Mouse (Mus musculus) kidney, adult 2 months (tissue): ENCODE measurements at regions not wholly inside any gene's neighbourhood (a gene's known extent, or its start where the extent isn't known, plus 50 kb on each side); places are given as distances from the start of the nearest gene placed in this dataset.

ENCODE experiments used
- DNase-seq: peaks from one replicate; pipeline ENCODE4 v3.0.0; 2021
- H3K27ac ChIP-seq: fragments of 200-500 bp; 2 replicates; pipeline ENCODE4 v1.5.1; 2012; ENCODE audit warnings: low read depth, low read length, control low read depth, inconsistent platforms; ENCODE audit not compliant: insufficient read depth
- H3K27me3 ChIP-seq: fragments of 200-500 bp; replicated peaks from 2 replicates; pipeline ENCODE4 v1.6.1; 2012; ENCODE audit warnings: mild to moderate bottlenecking, moderate library complexity, low read length, inconsistent platforms; ENCODE audit not compliant: control insufficient read depth, insufficient read depth
- H3K36me3 ChIP-seq: fragments of 200-500 bp; 2 replicates; pipeline ENCODE4 v1.6.1; 2012; ENCODE audit warnings: mild to moderate bottlenecking, moderate library complexity, low read length, inconsistent platforms; ENCODE audit not compliant: control insufficient read depth, insufficient read depth
- H3K4me1 ChIP-seq: fragments of 200-500 bp; 2 replicates; pipeline ENCODE4 v1.6.1; 2011; ENCODE audit warnings: low read length; ENCODE audit not compliant: control insufficient read depth, insufficient read depth
- H3K4me3 ChIP-seq: fragments of 200-500 bp; 2 replicates; pipeline ENCODE4 v1.5.1; 2011; ENCODE audit warnings: mild to moderate bottlenecking, low read depth, low read length, control low read depth; ENCODE audit not compliant: insufficient read depth
- CTCF ChIP-seq: fragments of 200-500 bp; conservative IDR thresholded peaks from 2 replicates; pipeline ENCODE4 v1.5.1; 2011; ENCODE audit warnings: low read depth, mild to moderate bottlenecking, control low read depth, low read length, moderate library complexity, mixed read lengths; ENCODE audit not compliant: insufficient read depth, insufficient read length
- POLR2A ChIP-seq: fragments of 200-500 bp; IDR thresholded peaks from one replicate; pipeline ENCODE4 v1.6.1; 2011; ENCODE audit warnings: low read depth, low read length, control low read depth
- WGBS: fragments of 180-500 bp; shearing (Covaris S2); methylation state at CpG from one replicate; pipeline ENCODE4 v1.1.7; 2018; 5-methylcytosine and 5-hydroxymethylcytosine counted together

DNA sequence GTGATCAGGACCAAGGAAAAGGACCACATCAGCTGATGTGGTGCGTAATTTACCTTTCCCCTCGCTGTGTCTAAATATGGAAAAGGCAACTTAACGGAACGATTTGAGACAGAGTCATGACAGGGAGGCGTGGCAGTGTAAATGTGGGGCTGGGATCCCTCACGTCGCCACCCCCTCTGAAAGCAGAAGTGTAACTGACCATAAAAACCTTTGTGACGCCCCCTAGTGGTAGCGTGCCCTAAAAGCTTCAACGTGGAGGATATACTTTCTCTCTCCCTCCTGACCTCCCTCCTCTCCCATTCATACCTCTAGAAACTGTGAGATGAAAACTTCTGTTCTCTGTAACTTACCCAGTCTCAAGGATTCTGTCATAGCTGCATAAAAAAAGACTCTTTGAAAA is 166.8 kb downstream of the Efnb2 start:
- WGBS = 92% methylated on average over 10 of the region's 10 CpGs

DNA sequence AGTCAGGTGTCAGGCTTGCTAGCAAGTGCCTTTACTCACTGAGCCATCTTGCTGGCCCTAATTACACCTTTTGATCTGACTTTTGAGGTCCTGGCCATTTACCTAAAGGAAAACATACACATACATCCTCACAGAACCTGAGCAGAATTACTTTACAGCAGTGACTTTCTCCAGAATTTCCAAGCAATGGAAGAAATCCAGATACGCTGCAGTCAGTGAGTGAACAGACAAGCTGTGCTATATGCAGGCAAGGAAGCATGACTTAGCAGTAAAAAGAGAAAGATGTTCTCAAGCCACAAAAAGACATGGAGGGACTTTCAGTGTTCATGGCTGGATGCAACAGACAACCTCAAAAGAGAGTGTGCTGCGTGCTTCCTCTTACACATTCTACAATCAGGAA is 169.1 kb downstream of the Efnb2 start:
- Histone ChIP-seq H3K27ac (no peak overlapping the region), H3K4me3 (no peak overlapping the region), H3K36me3 (no peaks in the 10 kb centered on the region), H3K27me3 (no peaks in the 10 kb centered on the region), H3K4me1 (no peaks in the 10 kb centered on the region)
- TF ChIP-seq POLR2A (no peak), CTCF (no peak)
- 92% methylated on average over 2 of the region's 2 CpGs for WGBS
- no peak for DNase-seq

More for the DNA sequence above, 166.8 kb downstream of the Efnb2 start:
- Histone ChIP-seq H3K4me3 (no peak overlapping the region), H3K36me3 (no peaks in the 10 kb centered on the region), H3K27ac (no peak overlapping the region), H3K27me3 (no peaks in the 10 kb centered on the region), H3K4me1 (no peaks in the 10 kb centered on the region)
- no peak for DNase-seq
- TF ChIP-seq POLR2A (no peak), CTCF (no peak)

DNA sequence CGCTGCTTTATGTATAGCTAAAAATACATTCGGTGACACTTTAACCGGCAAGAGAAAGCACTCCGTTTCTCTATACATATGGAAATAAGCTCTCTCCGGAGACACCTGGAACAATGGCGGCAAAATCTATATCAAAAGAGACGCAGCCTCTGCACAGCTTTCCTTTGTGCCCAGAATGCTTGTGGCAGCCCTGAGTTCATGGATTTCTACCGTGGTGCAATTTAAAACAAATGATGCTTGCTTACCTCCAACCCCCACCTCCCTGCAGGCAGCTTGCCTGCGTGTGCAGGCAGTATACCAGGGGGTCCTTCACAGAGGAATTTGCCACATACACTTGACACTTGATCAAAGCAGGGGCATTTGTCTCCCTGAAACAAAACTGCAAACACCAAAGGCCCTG is 171.3 kb downstream of the Efnb2 start:
- H3K27ac ChIP-seq = no peak overlapping the region
- H3K36me3 ChIP-seq = no peaks in the 10 kb centered on the region
- no peaks in the 10 kb centered on the region for H3K4me1 ChIP-seq
- 58% methylated on average over 9 of the region's 9 CpGs for WGBS
- TF ChIP-seq CTCF (no peak), POLR2A (no peak)
- no peaks in the 10 kb centered on the region for H3K27me3 ChIP-seq
- H3K4me3 ChIP-seq = no peak overlapping the region
- no peak for DNase-seq

DNA sequence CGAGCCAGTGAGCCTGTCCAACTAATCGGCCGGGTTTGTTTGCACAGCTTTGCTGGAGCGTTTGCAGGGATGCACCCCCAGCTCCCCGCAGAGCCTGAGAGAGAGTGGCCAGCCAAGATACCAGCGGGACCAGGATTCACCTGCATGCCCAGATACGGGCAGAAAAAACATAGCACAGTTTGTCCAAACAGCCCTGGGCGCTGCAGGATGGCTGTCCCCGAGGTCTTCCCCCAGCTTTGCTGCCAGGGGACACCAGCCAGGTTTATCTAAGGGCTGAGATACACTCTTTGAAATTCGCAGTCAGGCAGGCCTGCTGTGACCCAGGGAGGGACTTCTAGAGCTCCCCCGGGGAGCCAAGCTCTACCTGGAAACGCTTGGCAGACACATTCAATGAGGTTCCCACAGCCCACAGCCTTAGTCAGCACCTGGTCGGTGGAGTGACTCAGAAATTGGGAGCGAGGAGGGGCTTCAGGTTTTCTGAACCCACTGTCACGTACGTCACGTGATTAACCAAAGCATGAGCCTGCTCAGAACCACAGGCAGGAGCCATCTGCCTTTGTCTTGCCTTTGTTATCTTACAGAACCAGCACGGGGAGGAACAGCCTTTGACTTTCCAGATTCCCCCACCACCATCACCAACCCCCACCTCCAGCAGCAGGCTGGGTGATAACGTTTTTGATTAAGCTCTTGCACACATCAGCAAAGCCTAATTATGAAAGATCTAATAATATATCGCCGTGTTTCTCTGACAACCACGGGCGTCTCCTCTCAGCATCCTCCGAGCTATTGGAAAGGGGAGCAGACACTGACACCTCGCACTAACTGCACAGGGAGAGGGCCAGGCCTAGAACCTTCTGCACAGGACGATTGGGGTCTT is 172.1 kb downstream of the Efnb2 start:
- H3K27ac ChIP-seq = no peak overlapping the region
- no peaks in the 10 kb centered on the region for H3K4me1 ChIP-seq
- no peaks in the 10 kb centered on the region for H3K27me3 ChIP-seq
- 41% methylated on average over 26 of the region's 26 CpGs for WGBS
- no peak for DNase-seq
- TF ChIP-seq POLR2A (no peak), CTCF (no peak)
- H3K36me3 ChIP-seq = no peaks in the 10 kb centered on the region
- no peak overlapping the region for H3K4me3 ChIP-seq

DNA sequence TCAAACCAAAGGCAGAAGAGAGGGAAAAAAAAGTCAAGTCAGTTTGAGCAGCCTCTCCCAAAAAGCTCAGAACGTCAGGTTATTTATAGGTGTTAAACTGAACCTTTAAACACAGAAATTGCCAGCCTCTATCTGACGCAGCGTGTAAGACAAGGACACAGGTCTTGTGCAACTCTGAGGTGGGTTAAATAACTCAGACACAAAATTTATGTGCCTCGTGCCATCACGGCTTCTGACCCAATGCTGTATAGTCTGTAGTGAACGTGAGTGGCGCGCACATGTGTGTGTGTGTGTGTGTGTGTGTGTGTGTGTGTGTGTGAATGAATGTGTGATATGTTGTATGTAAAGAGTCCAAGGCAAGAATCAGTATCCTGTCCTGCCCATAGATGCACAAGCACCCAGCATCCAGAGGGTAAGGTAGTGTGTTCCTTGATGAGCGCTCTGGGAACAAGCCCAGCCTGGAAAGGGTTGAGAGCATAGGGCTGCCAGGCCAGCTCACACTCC is 172.8 kb downstream of the Efnb2 start:
- Histone ChIP-seq H3K4me3 (no peak overlapping the region), H3K27ac (no peak overlapping the region), H3K4me1 (no peaks in the 10 kb centered on the region), H3K27me3 (no peaks in the 10 kb centered on the region), H3K36me3 (no peaks in the 10 kb centered on the region)
- TF ChIP-seq CTCF (no peak), POLR2A (no peak)
- WGBS = 83% methylated on average over 9 of the region's 9 CpGs
- DNase-seq = no peak

DNA sequence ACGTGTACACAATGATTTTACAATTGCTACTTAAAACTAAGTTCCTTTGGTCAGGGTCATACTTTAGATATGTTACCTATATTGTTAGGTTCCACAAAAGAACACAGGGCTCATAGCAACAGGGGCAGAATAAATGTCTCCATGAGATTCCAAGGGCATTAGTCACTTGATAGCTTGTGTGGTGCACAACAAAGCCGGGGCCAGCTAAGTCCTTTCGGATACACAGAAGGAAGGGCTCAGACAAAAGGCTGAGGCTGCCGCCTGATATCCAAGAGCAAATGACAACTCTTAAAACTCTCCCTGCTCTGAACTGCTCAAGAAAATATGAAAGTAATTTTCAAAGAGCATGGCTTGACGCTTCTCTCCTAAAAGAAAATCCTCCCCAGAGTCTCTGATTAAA is 173.3 kb downstream of the Efnb2 start:
- H3K4me3 ChIP-seq = no peak overlapping the region

DNA sequence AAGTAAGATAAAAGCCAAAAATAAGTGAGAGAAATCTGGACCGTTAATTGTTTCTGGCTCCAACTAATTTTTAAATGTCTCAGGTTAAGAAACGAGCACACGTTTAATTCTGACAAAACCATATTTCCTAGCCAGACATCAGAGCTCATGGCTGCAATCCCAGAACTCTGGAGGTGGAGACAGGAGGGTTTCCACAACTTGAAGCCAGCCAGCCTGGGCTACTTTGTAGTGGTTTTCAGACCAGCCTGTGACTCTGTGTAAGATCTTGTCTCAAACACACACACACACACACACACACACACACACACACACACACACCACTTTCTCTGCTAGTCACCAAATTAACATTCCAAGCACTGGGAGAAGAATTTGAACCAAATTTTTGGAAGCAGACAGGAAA is 174.2 kb downstream of the Efnb2 start:
- no peak for TF ChIP-seq POLR2A
- TF ChIP-seq CTCF = no peak
- Histone ChIP-seq H3K36me3 (no peaks in the 10 kb centered on the region), H3K27ac (no peak overlapping the region), H3K4me3 (no peak overlapping the region), H3K4me1 (0 out of 2 replicates have a peak, but pooled peaks cover 3% of the 10 kb centered on the region), H3K27me3 (no peaks in the 10 kb centered on the region)
- WGBS = 80% methylated on average over 3 of the region's 3 CpGs
- DNase-seq = no peak

More for the DNA sequence above, 173.3 kb downstream of the Efnb2 start:
- TF ChIP-seq CTCF = no peak
- no peak for TF ChIP-seq POLR2A
- no peaks in the 10 kb centered on the region for H3K36me3 ChIP-seq
- WGBS = 70% methylated on average over 5 of the region's 5 CpGs
- DNase-seq = no peak
- no peaks in the 10 kb centered on the region for H3K27me3 ChIP-seq
- H3K27ac ChIP-seq = no peak overlapping the region
- 0 out of 2 replicates have a peak, but pooled peaks cover 3% of the 10 kb centered on the region for H3K4me1 ChIP-seq
